Mouse (Mus musculus) cerebellum, postnatal 14 days (tissue): ENCODE data around the gene E130218I03Rik.

Experiments used
- DNase-seq, 2 experiments: peaks; one replicate each; pipeline ENCODE4 v3.0.0; 2021; ENCODE audit warnings: mixed read lengths in 2 of 2

The E130218I03Rik gene

DNA sequence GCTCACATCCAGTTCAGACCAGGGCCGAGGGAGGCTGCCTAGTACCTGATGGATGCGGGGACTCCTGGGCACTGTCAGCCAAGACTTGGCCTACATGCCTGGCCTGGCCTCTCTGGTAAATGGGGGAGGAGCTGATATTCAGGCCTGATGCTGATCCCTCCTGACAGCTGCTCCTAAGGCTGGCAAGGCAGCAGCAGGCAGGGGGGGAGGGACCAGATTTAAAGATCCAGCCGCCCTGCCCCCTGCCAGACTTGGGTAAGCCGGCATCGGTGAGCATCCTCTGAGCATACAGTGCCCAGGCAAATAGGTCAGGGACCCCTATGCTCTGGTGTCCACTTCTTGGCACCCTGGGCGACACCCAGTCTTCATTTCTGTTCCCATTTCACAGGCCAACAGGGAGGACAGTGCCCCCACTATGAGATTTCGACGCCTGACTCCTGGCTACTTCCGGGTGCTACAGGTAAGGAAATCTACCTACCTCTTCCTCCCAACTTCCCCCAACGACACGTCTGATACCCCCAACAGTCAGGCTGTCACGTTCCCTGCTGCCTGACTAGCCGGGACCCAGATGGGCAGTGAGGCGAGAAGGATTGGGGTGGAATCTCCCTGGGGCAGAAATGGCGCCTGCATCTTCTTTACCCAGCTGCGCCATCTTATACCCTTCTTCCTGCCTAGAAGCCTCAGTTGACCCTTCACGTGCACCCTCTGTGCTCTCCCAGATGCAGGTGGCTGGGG, at the start of gene E130218I03Rik:
Gene E130218I03Rik (plus strand): TSS at position 147 of the 735 bp plus-strand sequence.
- DNase-seq = peak in 1 of 2 experiments; percentile 47

GRCm38 (mm10) chr4:134199371-134199770, 44.1 kb upstream of the E130218I03Rik start:
- no peak for DNase-seq

DNA sequence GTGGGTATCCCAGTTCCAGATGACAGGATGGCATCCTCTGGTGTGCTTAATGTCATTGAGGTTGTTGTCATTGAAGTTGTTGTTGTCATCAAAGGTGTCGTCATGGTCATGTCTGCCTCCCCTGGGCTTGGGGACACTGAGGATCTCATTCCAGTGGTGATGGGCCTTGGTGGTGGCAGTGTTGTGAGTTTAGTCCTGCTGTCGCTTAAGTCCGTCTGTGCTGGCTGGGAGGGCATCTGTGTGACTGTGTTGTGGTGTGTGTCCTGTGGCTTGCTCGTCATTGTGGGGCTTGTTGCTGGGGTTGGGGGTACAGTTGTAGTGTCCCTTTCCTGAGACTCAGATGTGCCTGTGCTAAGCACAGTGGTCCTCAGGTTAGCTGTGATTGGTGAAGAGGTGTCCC, 40.6 kb upstream of the E130218I03Rik start, which contains the start of gene Gm7534:
Gene Gm7534 (minus strand): TSS at position 101 of the 400 bp plus-strand sequence.
- no peak for DNase-seq

GRCm38 (mm10) chr4:134203340-134203896, 40.0 kb upstream of the E130218I03Rik start:
- DNase-seq = no peak

DNA sequence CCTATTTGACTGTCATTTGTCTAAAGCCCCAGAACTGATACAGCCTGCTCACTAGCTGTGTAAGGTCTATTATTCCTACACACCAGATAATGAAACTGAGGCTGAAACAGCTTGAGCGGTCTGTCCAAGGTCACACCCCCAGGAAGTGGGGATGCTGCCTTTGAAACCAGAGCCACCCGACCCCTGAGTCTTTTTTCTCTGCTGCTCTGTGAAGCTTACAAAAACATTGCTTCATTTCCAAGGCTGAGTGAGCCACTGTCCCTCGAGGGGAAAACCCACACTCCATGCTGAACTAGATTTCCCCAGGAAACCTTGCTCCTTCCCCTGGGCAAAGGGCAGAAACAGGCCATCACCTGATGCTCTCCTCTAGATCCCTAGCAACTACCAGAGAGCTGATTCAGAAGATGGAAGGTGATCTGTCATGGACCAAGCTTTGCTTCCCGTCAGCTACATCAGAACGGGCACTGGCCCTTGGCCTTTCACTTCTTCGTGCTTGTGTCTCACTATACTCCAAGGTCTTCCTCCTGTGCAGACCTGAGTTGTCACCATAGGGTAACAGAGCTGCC, 36.9 kb upstream of the E130218I03Rik start:
- no peak for DNase-seq

- DNase-seq = no peak
Measured at GRCm38 (mm10) chr4:134222793-134223600, 20.5 kb upstream of the E130218I03Rik start.

DNA sequence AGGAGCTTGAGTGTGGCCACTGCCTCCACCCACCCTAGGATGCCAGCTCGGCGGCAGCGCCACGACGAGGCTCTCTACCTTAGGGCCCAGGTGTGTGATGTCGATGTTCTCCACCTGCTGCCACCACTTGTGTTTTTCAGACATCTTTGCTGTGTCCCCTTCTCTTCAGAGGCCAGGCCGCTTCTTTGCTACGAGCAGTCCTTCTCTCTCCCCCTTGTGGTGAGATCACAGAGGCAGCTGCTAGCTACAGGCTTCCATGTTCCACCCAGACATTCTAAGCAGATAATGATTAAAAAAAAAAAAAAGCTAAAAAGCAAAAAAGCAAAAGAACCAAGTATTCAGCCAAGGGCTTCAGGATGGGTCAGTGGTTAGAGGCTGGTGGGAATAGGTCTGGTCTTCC, 16.3 kb upstream of the E130218I03Rik start, which contains the start of gene Catsper4:
Gene Catsper4 (minus strand): TSS at position 190 of the 400 bp plus-strand sequence.
- no peak for DNase-seq

DNA sequence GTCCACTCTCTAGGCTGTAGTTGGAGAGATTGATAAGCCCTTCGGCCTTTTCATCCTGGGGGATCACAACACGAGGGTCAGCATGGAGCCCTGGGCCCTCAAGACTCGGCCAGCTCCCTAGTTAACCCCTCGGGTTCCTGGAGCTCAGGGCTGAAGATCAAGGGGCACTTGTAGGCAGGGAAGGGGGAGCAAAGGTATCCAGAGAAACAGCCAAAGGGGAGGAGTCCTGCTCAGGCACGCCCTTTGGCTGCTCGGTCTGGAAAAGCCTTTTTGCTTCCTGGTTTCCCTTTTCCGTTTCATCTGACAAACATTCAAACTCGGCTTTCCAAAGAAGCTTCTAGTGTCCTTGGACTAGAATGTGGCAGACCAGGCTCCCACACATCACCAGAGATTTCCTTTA, 13.0 kb upstream of the E130218I03Rik start:
- no peak for DNase-seq

DNA sequence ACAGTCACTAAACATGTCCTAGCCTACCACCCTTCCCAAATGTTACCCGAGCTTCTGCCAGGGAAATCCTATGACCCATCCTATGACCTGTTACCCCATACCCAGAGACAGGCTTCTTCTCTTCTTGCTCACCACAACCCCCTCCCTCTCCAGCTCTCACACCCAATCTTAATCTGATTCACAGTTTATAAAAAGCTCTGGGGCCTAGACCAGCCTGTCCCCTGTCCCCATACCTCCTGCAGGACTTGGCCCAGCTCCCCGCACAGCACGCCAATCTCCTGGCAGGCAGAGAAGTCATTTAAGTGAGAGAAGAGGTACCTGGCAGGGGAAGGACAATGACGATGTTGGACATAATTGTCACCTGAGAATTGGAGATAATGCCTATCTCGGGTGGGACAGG, 8.6 kb upstream of the E130218I03Rik start:
- no peak for DNase-seq

DNA sequence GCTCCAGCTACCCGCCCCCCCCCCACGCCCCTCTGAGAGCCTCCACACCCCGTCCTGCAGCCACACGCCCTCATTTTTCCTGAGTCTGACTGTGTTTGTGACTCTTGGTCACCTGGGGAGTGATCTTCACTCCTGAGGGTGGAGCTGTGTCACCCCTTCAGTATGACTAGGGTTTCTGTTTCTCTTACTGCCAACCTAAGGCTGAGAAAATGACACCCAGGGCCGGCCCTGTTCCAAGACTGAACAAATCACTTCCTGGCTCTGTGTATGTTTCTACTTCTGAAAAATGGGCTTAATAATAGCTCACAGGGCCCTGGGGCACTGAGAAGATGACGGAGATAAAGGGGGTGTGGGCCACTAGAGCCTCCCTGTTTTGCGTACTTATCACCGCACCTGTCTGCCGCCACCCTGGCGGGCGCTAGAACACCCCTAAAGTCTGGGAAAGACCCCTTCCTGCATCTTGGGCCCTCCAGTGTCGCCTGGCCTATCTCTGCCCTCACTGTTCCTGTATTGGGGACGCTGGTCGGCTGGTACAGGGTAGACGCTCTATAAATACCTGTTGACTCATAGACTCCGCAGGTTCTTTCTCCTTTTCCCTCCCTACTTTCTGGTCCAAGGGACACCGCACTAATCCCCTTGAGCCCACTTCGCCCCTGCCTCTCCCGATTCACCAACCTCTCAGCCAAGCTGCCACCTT, 5.7 kb upstream of the E130218I03Rik start:
- DNase-seq = no peak

- DNase-seq = peak; percentile 71 to 84
Measured at GRCm38 (mm10) chr4:134238279-134238651, 5.2 kb upstream of the E130218I03Rik start, which contains the start of gene Cnksr1. Cnksr1 (minus strand) TSS chr4:134238399.

GRCm38 (mm10) chr4:134238686-134239085, 4.8 kb upstream of the E130218I03Rik start:
- DNase-seq = peak in 1 of 2 experiments; percentile 44

DNA sequence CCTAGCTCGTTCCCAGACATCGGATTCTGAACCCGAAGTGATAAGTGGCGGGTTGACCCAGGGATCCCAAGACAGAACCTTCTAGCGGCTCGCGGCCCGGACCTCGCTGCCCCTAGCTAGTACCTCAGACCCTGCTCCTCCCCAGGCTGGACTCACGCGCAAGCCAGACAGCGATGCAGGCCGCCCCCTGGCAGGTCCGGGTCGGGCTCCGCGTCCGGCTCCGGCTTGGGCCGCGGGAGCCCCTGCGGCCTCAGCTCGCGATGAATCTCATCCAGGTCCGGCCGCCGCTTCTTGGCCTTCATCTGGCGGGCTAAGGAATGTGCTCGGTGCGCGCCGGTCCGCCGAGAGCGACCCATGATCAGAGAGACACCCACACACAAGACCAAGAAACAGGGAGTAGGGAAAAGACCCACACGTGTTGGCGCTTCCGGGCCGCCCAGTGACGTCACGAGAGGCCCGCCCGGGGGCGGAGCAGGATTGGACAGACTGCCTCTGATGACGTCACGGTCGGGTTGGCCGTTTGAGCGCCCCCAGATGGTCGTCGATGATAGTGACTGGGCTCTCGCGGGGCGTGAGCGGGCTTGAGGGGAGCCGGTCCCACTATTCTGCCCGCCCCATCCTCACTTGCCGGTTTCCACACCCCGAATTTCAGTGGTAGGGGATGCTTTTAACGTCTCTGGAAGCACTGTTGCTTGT, 1.8 kb downstream of the E130218I03Rik start, which contains the start of gene Zfp593:
Gene Zfp593 (minus strand): TSS at position 445 of the 696 bp plus-strand sequence.
- DNase-seq = peak; percentile 98

GRCm38 (mm10) chr4:134246256-134246655, 2.8 kb downstream of the E130218I03Rik start:
- peak; percentile 38 to 39 for DNase-seq

DNA sequence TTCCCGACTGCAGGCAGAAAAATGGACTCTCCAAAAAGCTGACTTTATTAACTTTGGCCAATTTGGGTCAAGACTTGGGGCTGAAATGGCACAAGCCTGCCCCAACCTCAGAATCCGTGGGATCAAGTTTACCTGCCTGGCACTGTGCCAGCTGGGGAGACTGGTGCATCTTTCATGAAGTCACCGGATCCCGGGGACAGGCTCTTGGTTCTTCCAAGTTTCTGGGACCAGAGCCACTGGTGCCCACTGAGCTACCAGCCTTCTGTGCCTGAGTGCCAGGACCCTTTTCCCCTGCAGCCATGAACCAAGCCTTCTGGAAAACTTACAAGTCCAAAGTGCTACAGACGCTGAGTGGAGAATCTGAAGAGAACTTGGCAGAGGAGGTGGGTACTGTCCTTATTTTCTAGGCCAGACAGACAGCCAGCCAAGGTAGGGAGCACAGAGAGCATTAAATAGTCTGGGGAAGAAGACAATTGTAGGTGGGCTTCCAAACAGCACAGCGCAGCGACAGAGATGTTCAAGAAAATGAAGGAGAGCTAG, 3.3 kb downstream of the E130218I03Rik start, which contains the start of gene Gm30191:
Gene Gm30191 (plus strand): TSS at position 217 of the 540 bp plus-strand sequence.
- DNase-seq = peak; percentile 47 to 54

GRCm38 (mm10) chr4:134249651-134250050, 6.2 kb downstream of the E130218I03Rik start:
- DNase-seq = peak; percentile 74 to 78

GRCm38 (mm10) chr4:134250116-134250929, 6.9 kb downstream of the E130218I03Rik start:
- no peak for DNase-seq

GRCm38 (mm10) chr4:134250930-134251240, 7.4 kb downstream of the E130218I03Rik start:
- DNase-seq = no peak

GRCm38 (mm10) chr4:134251241-134252130, 8.0 kb downstream of the E130218I03Rik start:
- DNase-seq = peak; percentile 53 to 59
